Mouse (Mus musculus) heart, adult 2 months (tissue): ENCODE results near the gene Ikzf3. TPM values are rescaled to one million over a fixed set of nuclear protein-coding genes. Genes with fewer than 3 reads are reported as not detected.

Source experiments
- DNase-seq, 2 experiments: peaks; one replicate each; pipeline ENCODE4 v3.0.0; 2021
- H3K27ac ChIP-seq: fragments of 200-600 bp; 2 replicates; pipeline ENCODE4 v1.8.1; 2022
- H3K27me3 ChIP-seq: fragments of 200-500 bp; 2 replicates; pipeline ENCODE4 v1.6.1; 2012; ENCODE audit warnings: mild to moderate bottlenecking, low read length, inconsistent platforms, mixed read lengths; ENCODE audit not compliant: control insufficient read depth, insufficient read depth
- H3K36me3 ChIP-seq: fragments of 200-500 bp; 2 replicates; pipeline ENCODE4 v1.6.1; 2012; ENCODE audit warnings: low read length, inconsistent platforms; ENCODE audit not compliant: control insufficient read depth, insufficient read depth
- H3K4me1 ChIP-seq: fragments of 200-500 bp; 2 replicates; pipeline ENCODE4 v1.6.1; 2011; ENCODE audit warnings: low read length; ENCODE audit not compliant: control insufficient read depth, insufficient read depth
- H3K4me3 ChIP-seq: fragments of 200-600 bp; 2 replicates; pipeline ENCODE4 v1.8.1; 2022
- H3K79me2 ChIP-seq: fragments of 200-500 bp; replicated peaks from 2 replicates; pipeline ENCODE4 v1.6.1; 2012; ENCODE audit warnings: mild to moderate bottlenecking, inconsistent platforms, low read length, moderate library complexity, mixed read lengths; ENCODE audit not compliant: control insufficient read depth, insufficient read depth
- H3K9ac ChIP-seq: fragments of 200-500 bp; 2 replicates; pipeline ENCODE4 v1.6.1; 2012; ENCODE audit warnings: low read depth, mild to moderate bottlenecking, control low read depth, inconsistent platforms, low read length, mixed read lengths
- CTCF ChIP-seq: fragments of 200-600 bp; IDR thresholded peaks from 2 replicates; pipeline ENCODE4 v1.8.1; 2022; ENCODE audit warnings: antibody characterized with exemption, mild to moderate bottlenecking, moderate library complexity
- EP300 ChIP-seq: fragments of 200-500 bp; IDR thresholded peaks from 2 replicates; pipeline ENCODE4 v1.6.1; 2011; ENCODE audit warnings: low read depth, low read length, control low read depth; ENCODE audit not compliant: insufficient read depth
- POLR2A ChIP-seq: fragments of 200-500 bp; IDR thresholded peaks from 2 replicates; pipeline ENCODE4 v1.6.1; 2011; ENCODE audit warnings: mild to moderate bottlenecking, low read depth, low read length, control low read depth; ENCODE audit not compliant: insufficient read depth
- whole genome bisulfite sequencing: fragments of 180-500 bp; shearing (Covaris S2); methylation state at CpG from one replicate; pipeline ENCODE4 v1.1.7; 2018; 5-methylcytosine and 5-hydroxymethylcytosine counted together
- intact Hi-C: fragments of 180-260 bp; cut with DNase I; formaldehyde crosslinking; loops from one replicate; pipeline ENCODE4 v1.15.1; 2025
- polyA plus RNA-seq: library from polyadenylated mRNA; depleted of rRNA; stranded (reverse); fragments of >200 nt; gene quantifications from 2 replicates; pipeline ENCODE4 v1.2.3, GENCODE M21; 2012
- total RNA-seq, 2 experiments: library from RNA; stranded (reverse); gene quantifications; 2 replicates each; pipeline ENCODE4 v1.2.3; 2021

The Ikzf3 gene
- total and polyA plus RNA-seq, 3 experiments = 0.94 to 1.5 (median 1.5) TPM

DNA sequence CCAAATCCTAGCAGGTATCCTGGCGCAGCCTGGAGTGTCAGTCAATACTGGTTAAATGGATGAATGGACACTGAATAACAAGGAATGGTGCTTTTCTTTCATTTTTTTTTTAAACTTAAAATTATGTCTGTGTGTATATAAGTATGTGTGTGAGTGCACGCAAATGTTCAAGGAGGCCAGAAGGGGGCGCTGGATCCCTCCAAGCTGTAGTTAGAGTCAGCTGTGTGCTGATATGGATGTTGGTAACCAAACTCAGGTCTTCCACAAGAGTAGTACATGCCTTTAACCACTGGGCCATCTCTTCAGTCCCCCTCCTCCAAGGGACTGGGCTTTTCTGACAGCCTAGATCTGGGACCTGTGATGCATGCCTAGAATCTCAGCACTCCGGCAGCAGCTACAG, 90.3 kb downstream of the Ikzf3 start:
- Histone ChIP-seq H3K9ac (no peak overlapping the region), H3K27me3 (no peaks in the 10 kb centered on the region), H3K4me3 (no peak overlapping the region), H3K79me2 (no peaks in the 10 kb centered on the region), H3K36me3 (no peaks in the 10 kb centered on the region), H3K27ac (no peak overlapping the region), H3K4me1 (peaks cover 1% of the 10 kb centered on the region; the same call in 1 of the 2 replicates)
- TF ChIP-seq POLR2A = no peak
- 0 out of 2 replicates have a peak, but pooled peaks have one; percentile 11 for TF ChIP-seq CTCF
- no peak for DNase-seq
- WGBS = 78% methylated on average over 4 of the region's 4 CpGs
- intact Hi-C loops = loop anchor here (5.0 kb wide), 1 partner anchor 98 kb away; the partner anchor contains the start of gene Stard3

DNA sequence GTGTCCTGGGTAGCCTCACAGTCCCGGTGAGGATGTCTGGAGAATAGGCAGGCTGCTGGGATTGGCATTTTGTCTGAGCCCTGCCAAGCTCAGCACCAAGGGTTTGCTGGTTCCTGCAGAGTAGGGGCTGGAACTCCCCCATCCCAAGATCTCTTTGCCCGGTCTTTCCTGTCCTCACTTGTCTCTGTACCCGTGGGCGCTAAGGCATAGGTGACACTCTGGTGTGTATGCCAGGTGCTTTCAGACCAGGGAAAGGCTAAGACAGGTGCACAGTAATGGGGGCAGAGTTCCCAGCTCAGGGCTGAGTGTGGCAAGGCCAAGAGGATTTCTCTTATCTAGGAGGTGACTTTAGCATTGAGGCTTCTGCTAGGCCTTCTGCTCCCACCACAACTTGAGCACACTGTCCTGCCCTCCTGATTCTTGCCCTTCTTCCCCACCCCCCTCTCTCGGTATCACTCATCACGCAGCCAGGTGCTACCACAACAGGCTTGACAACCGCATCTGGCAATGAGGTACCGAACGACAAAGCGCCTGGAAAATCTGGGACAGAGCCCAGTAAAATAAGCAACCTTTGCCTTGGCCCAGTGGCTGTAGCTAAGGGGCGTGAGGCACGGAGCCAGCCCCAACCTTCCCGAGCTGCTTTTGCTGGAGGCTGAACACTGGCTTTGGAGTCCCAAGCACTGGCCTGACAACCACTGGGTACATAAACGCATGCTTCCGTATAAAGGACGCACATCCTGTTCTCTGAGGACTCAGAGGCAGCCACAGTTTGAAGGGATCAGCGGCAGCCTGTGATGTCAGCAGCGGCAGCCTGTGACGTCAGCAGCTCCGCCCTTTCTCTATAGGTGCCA, 95.7 kb downstream of the Ikzf3 start:
- H3K79me2 ChIP-seq = no peaks in the 10 kb centered on the region
- H3K4me3 ChIP-seq = no peak overlapping the region
- no peaks in the 10 kb centered on the region for H3K4me1 ChIP-seq
- no peak for TF ChIP-seq CTCF
- no peak for TF ChIP-seq EP300
- TF ChIP-seq POLR2A = no peak
- H3K27me3 ChIP-seq = no peaks in the 10 kb centered on the region; the same call in 1 of the 2 replicates
- WGBS = 51% methylated on average over 20 of the region's 20 CpGs
- intact Hi-C loops = no loop called here
- DNase-seq = peak in 1 of 2 experiments; percentile 39
- H3K36me3 ChIP-seq = no peaks in the 10 kb centered on the region
- H3K27ac ChIP-seq = no peak overlapping the region
- H3K9ac ChIP-seq = no peak overlapping the region

DNA sequence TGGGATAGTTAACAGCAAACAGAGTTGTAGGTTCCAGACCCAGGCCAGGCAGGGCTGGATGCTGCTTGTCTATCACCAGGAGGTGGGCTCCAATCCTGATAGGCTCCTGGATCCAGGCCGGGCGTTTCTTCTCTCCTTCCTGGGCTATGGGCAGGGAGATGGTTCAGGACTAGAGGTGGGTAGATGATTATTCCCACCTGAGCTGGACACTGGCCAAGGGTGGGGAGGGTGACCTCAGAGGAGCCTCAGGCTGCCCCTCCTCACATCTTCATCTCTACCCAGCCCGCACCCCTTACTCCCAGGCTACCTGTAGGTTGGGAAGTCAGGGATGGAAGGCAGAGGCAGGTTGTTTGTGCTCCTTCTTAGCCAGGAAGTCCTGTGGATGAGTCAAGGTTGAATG, 96.4 kb downstream of the Ikzf3 start:
- H3K9ac ChIP-seq = no peak overlapping the region
- DNase-seq = no peak
- WGBS = 91% methylated on average over 3 of the region's 3 CpGs
- intact Hi-C loops = no loop called here
- no peaks in the 10 kb centered on the region for H3K79me2 ChIP-seq
- H3K27me3 ChIP-seq = no peaks in the 10 kb centered on the region; the same call in 1 of the 2 replicates
- H3K4me1 ChIP-seq = no peaks in the 10 kb centered on the region
- TF ChIP-seq CTCF = no peak
- TF ChIP-seq EP300 = no peak
- TF ChIP-seq POLR2A = no peak
- H3K36me3 ChIP-seq = no peaks in the 10 kb centered on the region
- H3K4me3 ChIP-seq = no peak overlapping the region
- no peak overlapping the region for H3K27ac ChIP-seq

DNA sequence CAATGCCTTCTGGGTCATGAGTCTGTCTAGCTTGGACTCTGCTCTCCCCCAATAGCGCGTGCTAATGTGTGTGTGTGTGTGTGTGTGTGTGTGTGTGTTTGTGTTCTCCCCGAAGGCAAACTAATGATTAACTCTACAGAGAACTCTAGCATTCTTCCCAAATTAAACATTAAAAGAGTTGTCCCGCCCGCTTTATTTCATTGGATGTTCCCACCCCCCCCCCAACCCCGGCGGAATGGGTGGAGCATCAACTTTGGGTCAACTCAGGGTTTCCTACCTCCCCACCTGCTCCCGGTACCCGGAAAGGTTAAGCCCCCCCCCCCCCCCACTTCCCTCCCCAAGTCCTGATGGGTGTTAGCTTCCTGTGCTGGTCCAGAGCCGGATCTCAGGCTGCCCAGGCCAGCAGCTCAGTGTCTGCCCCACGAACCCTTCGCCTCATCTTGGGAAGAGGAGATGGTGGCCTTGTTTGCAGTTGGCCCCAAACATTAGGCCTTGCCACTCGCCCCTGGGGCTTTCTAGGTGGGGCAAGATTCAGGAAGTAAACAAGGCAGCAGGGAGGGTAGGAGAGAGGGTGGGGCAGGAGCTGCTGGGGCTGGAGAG, 97.5 kb downstream of the Ikzf3 start:
- no peaks in the 10 kb centered on the region for H3K79me2 ChIP-seq
- no peaks in the 10 kb centered on the region for H3K4me1 ChIP-seq
- DNase-seq = no peak
- no peak for TF ChIP-seq CTCF
- TF ChIP-seq EP300 = no peak
- no peak for TF ChIP-seq POLR2A
- H3K27ac ChIP-seq = 0 out of 2 replicates have a peak overlapping the region, but pooled peaks have one; percentile 31
- H3K36me3 ChIP-seq = no peaks in the 10 kb centered on the region
- no peak overlapping the region for H3K4me3 ChIP-seq
- intact Hi-C loops = no loop called here
- H3K27me3 ChIP-seq = no peaks in the 10 kb centered on the region; the same call in 1 of the 2 replicates
- 53% methylated on average over 13 of the region's 13 CpGs for WGBS
- no peak overlapping the region for H3K9ac ChIP-seq

DNA sequence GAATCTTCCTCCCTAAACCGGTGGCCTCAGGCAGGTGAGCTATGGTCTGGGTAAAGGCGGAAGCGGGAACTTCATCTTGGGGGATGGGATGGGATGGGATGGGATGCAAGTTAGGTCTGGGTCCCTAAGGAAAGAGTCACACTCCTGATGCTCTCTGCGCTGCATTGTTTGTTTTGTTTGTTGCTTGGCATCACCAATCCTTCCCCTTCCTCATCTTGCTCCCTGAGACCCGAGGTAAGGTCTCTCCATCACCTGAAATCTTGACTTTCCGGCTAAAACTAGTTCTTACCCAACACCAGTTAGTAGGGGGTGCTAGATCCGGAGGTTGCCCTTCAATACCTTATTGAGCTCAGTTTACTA, 98.4 kb downstream of the Ikzf3 start:
- intact Hi-C loops = no loop called here
- TF ChIP-seq EP300 (no peak), POLR2A (no peak), CTCF (no peak)
- Histone ChIP-seq H3K4me3 (no peak overlapping the region), H3K27ac (no peak overlapping the region), H3K4me1 (no peaks in the 10 kb centered on the region), H3K36me3 (no peaks in the 10 kb centered on the region), H3K27me3 (no peaks in the 10 kb centered on the region; the same call in 1 of the 2 replicates), H3K9ac (no peak overlapping the region), H3K79me2 (no peaks in the 10 kb centered on the region)
- 30% methylated on average over 7 of the region's 7 CpGs for WGBS
- no peak for DNase-seq
